Mouse (Mus musculus): ENCODE data around the gene AL732309.1. TPM values are rescaled to one million over a fixed set of nuclear protein-coding genes. Genes with fewer than 3 reads are reported as not detected.
A peak's percentile ranks its signal among the peaks of the same experiment; 100 is the strongest.

Gene AL732309.1
- polyA plus RNA-seq, 1 experiment: not detected

DNA sequence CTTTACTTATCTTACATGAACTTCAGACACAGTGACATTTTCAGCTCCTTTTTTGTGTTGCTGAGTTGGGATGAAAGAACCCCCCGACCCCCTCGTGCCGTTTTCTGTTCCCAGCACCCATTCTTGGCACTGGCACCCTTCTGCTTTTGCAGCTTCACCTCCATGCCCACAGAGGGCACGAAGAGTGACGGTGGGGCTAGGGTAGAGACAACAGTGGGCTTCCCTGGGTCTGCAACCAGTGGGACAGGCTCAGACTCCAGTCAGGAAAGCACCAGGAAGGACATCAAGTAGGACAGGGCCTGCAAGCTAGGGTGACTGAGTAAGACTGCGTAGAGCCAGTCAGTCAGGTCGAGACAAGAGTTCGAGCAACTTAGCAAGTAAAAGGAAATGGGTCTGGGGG lies 6.4 kb downstream of the AL732309.1 start:
- H3K9me3 ChIP-seq (replicated peaks; ENCODE audit: control insufficient read depth, insufficient read depth, low read length, poor library complexity, severe bottlenecking): no peaks in the 10 kb centered on the region
- peak overlapping the region; percentile 71 for H3K4me3 ChIP-seq (ENCODE audit: low read depth, low read length)
- peaks cover 20% of the 10 kb centered on the region for H3K4me1 ChIP-seq (ENCODE audit: control insufficient read depth, insufficient read depth, low read length)
- H3K9ac ChIP-seq (ENCODE audit: low read depth, poor library complexity, severe bottlenecking): 0 out of 2 replicates have a peak overlapping the region, but pooled peaks have one; percentile 15
- H3K27me3 ChIP-seq (ENCODE audit: control insufficient read depth, insufficient read depth, low read length, poor library complexity, severe bottlenecking): no peaks in the 10 kb centered on the region
- H3K36me3 ChIP-seq (ENCODE audit: control insufficient read depth, insufficient read depth, low read length, poor library complexity, severe bottlenecking): no peaks in the 10 kb centered on the region
- peak overlapping the region; percentile 73 for H3K27ac ChIP-seq (ENCODE audit: insufficient read depth, low read length)
- TF ChIP-seq EP300 (IDR thresholded peaks at IDR 0.05; ENCODE audit: insufficient read depth, low read depth, low read length) (no peak), POLR2A (IDR thresholded peaks at IDR 0.05; ENCODE audit: insufficient read depth, low read length) (no peak), CTCF (IDR thresholded peaks at IDR 0.05; ENCODE audit: low read depth, low read length) (no peak)

DNA sequence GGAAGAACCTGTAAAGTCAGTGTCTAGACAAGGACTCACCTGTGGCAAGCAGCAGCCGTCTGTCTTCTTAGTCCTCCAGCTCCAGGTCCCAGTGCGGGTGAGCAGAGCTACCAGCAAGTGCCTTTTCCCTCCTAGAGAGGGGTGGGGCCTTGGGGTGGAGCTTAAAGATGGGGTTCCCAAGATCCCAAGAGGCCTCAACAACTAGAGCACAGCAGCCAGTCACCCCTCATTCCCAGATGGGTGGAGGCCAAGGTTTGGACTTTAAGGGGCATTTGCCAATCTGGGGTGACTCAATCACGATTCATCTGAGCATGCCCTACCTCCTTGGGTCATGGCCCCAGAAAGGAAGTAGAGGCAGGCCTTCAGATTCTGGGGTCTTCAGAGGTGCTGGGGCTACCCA lies 6.9 kb downstream of the AL732309.1 start:
- no peaks in the 10 kb centered on the region for H3K9me3 ChIP-seq (replicated peaks; ENCODE audit: control insufficient read depth, insufficient read depth, low read length, poor library complexity, severe bottlenecking)
- H3K27ac ChIP-seq (ENCODE audit: insufficient read depth, low read length): no peak overlapping the region
- no peak for TF ChIP-seq POLR2A (IDR thresholded peaks at IDR 0.05; ENCODE audit: insufficient read depth, low read length)
- no peak for TF ChIP-seq CTCF (IDR thresholded peaks at IDR 0.05; ENCODE audit: low read depth, low read length)
- TF ChIP-seq EP300 (IDR thresholded peaks at IDR 0.05; ENCODE audit: insufficient read depth, low read depth, low read length): no peak
- no peak overlapping the region for H3K9ac ChIP-seq (ENCODE audit: low read depth, poor library complexity, severe bottlenecking)
- peaks cover 20% of the 10 kb centered on the region for H3K4me1 ChIP-seq (ENCODE audit: control insufficient read depth, insufficient read depth, low read length)
- H3K36me3 ChIP-seq (ENCODE audit: control insufficient read depth, insufficient read depth, low read length, poor library complexity, severe bottlenecking): no peaks in the 10 kb centered on the region
- H3K4me3 ChIP-seq (ENCODE audit: low read depth, low read length): no peak overlapping the region
- no peaks in the 10 kb centered on the region for H3K27me3 ChIP-seq (ENCODE audit: control insufficient read depth, insufficient read depth, low read length, poor library complexity, severe bottlenecking)

DNA sequence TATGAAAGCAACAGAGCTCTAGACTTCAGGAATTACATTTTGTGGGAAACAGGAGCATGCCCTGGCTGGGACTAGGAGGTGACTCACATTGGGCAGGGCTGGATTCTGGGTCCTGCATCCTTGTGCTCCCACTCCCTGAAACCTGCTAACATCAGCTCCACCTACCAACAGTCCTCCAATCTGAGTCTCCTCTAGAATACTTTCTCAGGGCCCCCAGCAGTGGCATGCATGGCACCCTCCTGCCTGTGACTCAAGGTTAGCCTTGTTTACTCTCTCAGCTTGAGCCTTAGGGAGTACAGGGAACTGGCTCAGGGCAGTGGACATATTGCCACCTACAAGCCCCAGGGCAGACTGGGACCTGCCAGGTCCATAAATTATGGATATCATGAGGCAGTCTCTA lies 8.6 kb downstream of the AL732309.1 start:
- TF ChIP-seq EP300 (IDR thresholded peaks at IDR 0.05; ENCODE audit: insufficient read depth, low read depth, low read length) (no peak), CTCF (IDR thresholded peaks at IDR 0.05; ENCODE audit: low read depth, low read length) (no peak), POLR2A (IDR thresholded peaks at IDR 0.05; ENCODE audit: insufficient read depth, low read length) (no peak)
- Histone ChIP-seq H3K27me3 (ENCODE audit: control insufficient read depth, insufficient read depth, low read length, poor library complexity, severe bottlenecking) (no peaks in the 10 kb centered on the region), H3K27ac (ENCODE audit: insufficient read depth, low read length) (no peak overlapping the region), H3K4me3 (ENCODE audit: low read depth, low read length) (no peak overlapping the region), H3K9me3 (replicated peaks; ENCODE audit: control insufficient read depth, insufficient read depth, low read length, poor library complexity, severe bottlenecking) (no peaks in the 10 kb centered on the region), H3K9ac (ENCODE audit: low read depth, poor library complexity, severe bottlenecking) (no peak overlapping the region), H3K4me1 (ENCODE audit: control insufficient read depth, insufficient read depth, low read length) (peaks cover 20% of the 10 kb centered on the region), H3K36me3 (ENCODE audit: control insufficient read depth, insufficient read depth, low read length, poor library complexity, severe bottlenecking) (no peaks in the 10 kb centered on the region)

DNA sequence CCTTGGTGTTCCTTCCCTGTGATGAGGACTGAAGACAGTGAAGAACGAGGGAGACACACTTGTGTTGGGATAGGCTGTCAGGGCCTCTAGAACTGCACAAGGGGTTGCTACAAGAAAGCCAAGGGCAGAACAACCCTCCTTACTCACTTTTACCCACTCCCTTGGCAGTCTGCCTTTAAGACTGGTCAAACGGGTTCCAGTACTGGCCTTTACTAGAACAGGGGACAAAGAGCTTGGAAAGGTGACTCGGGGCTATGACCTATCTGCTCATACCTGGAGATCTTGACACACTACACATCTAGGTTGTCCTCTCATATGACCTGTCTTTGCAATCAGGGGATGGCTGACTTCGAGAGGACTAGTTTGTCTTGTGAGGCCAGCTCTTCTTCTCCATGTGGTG lies 9.1 kb downstream of the AL732309.1 start:
- TF ChIP-seq EP300 (IDR thresholded peaks at IDR 0.05; ENCODE audit: insufficient read depth, low read depth, low read length) (no peak), CTCF (IDR thresholded peaks at IDR 0.05; ENCODE audit: low read depth, low read length) (no peak), POLR2A (IDR thresholded peaks at IDR 0.05; ENCODE audit: insufficient read depth, low read length) (no peak)
- Histone ChIP-seq H3K36me3 (ENCODE audit: control insufficient read depth, insufficient read depth, low read length, poor library complexity, severe bottlenecking) (no peaks in the 10 kb centered on the region), H3K9ac (ENCODE audit: low read depth, poor library complexity, severe bottlenecking) (no peak overlapping the region), H3K4me3 (ENCODE audit: low read depth, low read length) (no peak overlapping the region), H3K27me3 (ENCODE audit: control insufficient read depth, insufficient read depth, low read length, poor library complexity, severe bottlenecking) (no peaks in the 10 kb centered on the region), H3K27ac (ENCODE audit: insufficient read depth, low read length) (no peak overlapping the region), H3K9me3 (replicated peaks; ENCODE audit: control insufficient read depth, insufficient read depth, low read length, poor library complexity, severe bottlenecking) (no peaks in the 10 kb centered on the region), H3K4me1 (ENCODE audit: control insufficient read depth, insufficient read depth, low read length) (peaks cover 20% of the 10 kb centered on the region)

DNA sequence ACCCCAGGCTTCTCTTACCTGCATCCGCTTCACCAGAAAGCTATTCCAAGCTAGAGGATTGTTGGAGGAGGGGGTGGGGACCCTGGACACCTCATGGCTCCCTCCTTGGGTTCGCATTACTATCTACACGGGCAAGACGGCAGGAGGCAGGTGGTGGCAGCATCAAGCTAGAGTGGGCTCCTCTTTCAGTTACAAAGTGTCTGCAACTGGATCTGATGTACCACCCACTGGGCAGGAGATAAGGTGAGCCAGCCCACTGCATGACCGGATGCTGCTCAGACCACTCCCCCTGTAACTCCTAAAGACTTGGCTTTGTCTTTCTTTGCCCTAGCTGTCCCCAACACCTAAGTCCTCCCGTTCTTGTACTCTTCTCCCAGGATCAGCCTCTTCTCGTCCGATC lies 10.0 kb downstream of the AL732309.1 start, which contains the start of gene Rnf224:
TSS of gene Rnf224 (minus strand) at position 174 of the 400 bp plus-strand sequence.
- Histone ChIP-seq H3K27me3 (ENCODE audit: control insufficient read depth, insufficient read depth, low read length, poor library complexity, severe bottlenecking) (no peaks in the 10 kb centered on the region), H3K4me3 (ENCODE audit: low read depth, low read length) (no peak within 1 kb of the TSS), H3K9me3 (replicated peaks; ENCODE audit: control insufficient read depth, insufficient read depth, low read length, poor library complexity, severe bottlenecking) (no peaks in the 10 kb centered on the region), H3K9ac (ENCODE audit: low read depth, poor library complexity, severe bottlenecking) (no peak within 1 kb of the TSS), H3K27ac (ENCODE audit: insufficient read depth, low read length) (no peak within 1 kb of the TSS), H3K4me1 (ENCODE audit: control insufficient read depth, insufficient read depth, low read length) (peaks cover 20% of the 10 kb centered on the region), H3K36me3 (ENCODE audit: control insufficient read depth, insufficient read depth, low read length, poor library complexity, severe bottlenecking) (no peaks in the 10 kb centered on the region)
- TF ChIP-seq POLR2A (IDR thresholded peaks at IDR 0.05; ENCODE audit: insufficient read depth, low read length): no peak
- TF ChIP-seq CTCF (IDR thresholded peaks at IDR 0.05; ENCODE audit: low read depth, low read length): no peak
- peak; percentile 59; the same call in 1 of the 2 replicates for TF ChIP-seq EP300 (IDR thresholded peaks at IDR 0.05; ENCODE audit: insufficient read depth, low read depth, low read length)

DNA sequence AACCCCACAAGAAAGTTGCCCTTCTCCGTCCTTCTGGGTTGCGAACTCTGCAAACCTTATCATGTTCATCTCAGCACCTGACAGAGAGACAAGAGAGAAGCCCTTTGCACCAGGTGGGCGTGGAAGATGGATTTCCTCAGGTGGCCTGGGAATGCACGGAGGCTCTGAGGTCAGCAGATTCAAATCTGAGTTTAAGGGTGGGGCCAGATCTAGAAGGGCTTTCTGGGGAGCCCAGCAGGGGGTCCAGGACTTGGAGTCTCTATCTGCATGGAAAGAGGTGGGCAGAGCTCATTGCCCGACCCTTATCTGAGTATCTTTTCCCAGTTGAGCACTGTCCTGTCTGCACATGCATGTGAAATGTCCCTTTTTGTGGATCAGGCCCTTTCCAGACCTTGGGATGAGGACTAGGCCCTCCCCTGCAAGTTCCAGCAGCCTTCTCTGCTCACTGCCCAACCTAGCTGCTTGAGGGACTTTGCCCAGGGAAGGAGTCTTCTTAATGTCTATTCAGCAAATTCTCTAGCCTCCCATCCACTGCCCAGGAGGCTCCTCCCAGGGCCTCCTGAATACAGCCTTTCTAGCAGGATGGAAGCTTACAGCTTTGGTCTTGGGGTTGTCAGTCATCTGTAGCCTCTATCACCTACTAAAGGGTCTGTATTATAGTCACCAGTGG lies 12.0 kb downstream of the AL732309.1 start:
- Histone ChIP-seq H3K9me3 (replicated peaks; ENCODE audit: control insufficient read depth, insufficient read depth, low read length, poor library complexity, severe bottlenecking) (no peaks in the 10 kb centered on the region), H3K9ac (ENCODE audit: low read depth, poor library complexity, severe bottlenecking) (no peak overlapping the region), H3K4me3 (ENCODE audit: low read depth, low read length) (no peak overlapping the region), H3K4me1 (ENCODE audit: control insufficient read depth, insufficient read depth, low read length) (peaks cover 15% of the 10 kb centered on the region), H3K27ac (ENCODE audit: insufficient read depth, low read length) (no peak overlapping the region), H3K36me3 (ENCODE audit: control insufficient read depth, insufficient read depth, low read length, poor library complexity, severe bottlenecking) (no peaks in the 10 kb centered on the region), H3K27me3 (ENCODE audit: control insufficient read depth, insufficient read depth, low read length, poor library complexity, severe bottlenecking) (no peaks in the 10 kb centered on the region)
- TF ChIP-seq EP300 (IDR thresholded peaks at IDR 0.05; ENCODE audit: insufficient read depth, low read depth, low read length) (no peak), POLR2A (IDR thresholded peaks at IDR 0.05; ENCODE audit: insufficient read depth, low read length) (no peak), CTCF (IDR thresholded peaks at IDR 0.05; ENCODE audit: low read depth, low read length) (no peak)
